Comparison of ENCODE assay signal across 11 mouse cellular contexts in the genomic region with DNA sequence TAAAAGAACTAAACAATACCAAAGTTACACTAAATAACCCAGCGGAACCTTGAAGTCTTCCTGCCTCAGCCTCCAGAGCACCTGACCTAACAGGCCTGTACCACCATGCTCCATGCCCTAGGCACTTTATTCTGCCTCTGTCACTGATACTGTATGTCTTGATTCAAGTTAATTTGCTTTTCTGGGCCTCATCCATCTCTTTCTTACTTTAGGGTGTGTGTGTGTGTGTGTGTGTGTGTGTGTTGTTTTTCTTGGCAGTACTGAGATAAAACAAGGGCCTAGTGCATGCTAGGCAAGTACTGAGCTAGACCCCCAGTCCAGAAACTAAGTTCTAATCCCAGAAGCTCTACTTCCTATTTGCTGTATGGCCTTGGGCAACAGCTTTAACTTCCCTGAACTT. TPM values are rescaled to one million over a fixed set of nuclear protein-coding genes. Genes with fewer than 3 reads are reported as not detected.
DNase-seq lines count a peak whose midpoint lies in the region; ATAC-seq and TF ChIP-seq lines count a peak whose summit lies in the region.
"Had no signal": no experiment of that assay in that cellular context is flagged by ENCODE, and none has a peak within 500 bp of the region (broad histone marks: within the 10 kb centered on the region; RNA-seq: fewer than 3 reads in every experiment).

No protein-coding gene starts in this region.

- no peak overlapping the region for H3K4me2 ChIP-seq in hindbrain, embryonic 12.5 days (replicated peaks)
- no peak overlapping the region for H3K4me2 ChIP-seq in hindbrain, embryonic 16.5 days (ENCODE audit: low read length)
- peak overlapping the region; percentile 73 for H3K4me2 ChIP-seq in liver, embryonic 12.5 days

- DNase-seq in MEL (ENCODE audit: low read depth, low spot score), result peak; percentile 30
- no peak for DNase-seq in right cerebral cortex, postnatal 25 days
- no peak for DNase-seq in spleen, adult 18-20 months
- DNase-seq: cerebellum, adult 18-20 months; embryo, embryonic 11 days; lung, embryonic 14.5 days; right cerebral cortex, postnatal 4 days had no signal

- peaks cover 3% of the 10 kb centered on the region; the same call in 1 of the 2 replicates for H3K4me1 ChIP-seq in hindbrain, embryonic 12.5 days
- peaks cover 3% of the 10 kb centered on the region for H3K4me1 ChIP-seq in hindbrain, embryonic 16.5 days (ENCODE audit: control insufficient read depth, insufficient read depth, low read depth, low read length)
- H3K4me1 ChIP-seq in MEL (ENCODE audit: control insufficient read depth in 1 of 2, insufficient read depth in 2 of 2, low read length in 2 of 2), result peaks cover 17 to 28% of the 10 kb centered on the region in 2 experiments
- no peaks in the 10 kb centered on the region for H3K4me1 ChIP-seq in brown adipose tissue, adult 24 weeks (ENCODE audit: control insufficient read depth, insufficient read depth, insufficient read length, low read length)
- H3K4me1 ChIP-seq in liver, embryonic 12.5 days, result peaks cover 58% of the 10 kb centered on the region

- no peak for ATAC-seq in hindbrain, embryonic 12.5 days (ENCODE audit: low FRiP score)
- ATAC-seq in hindbrain, embryonic 16.5 days, result no peak
- no peak for ATAC-seq in liver, embryonic 12.5 days

- TF ChIP-seq RAD21 in MEL (IDR thresholded peaks at IDR 0.05; ENCODE audit: low read depth, low read length), result no peak

- no peaks in the 10 kb centered on the region; the same call in 1 of the 2 replicates for H3K36me3 ChIP-seq in hindbrain, embryonic 12.5 days
- H3K36me3 ChIP-seq in hindbrain, embryonic 16.5 days (ENCODE audit: control insufficient read depth, insufficient read depth, low read length), result no peaks in the 10 kb centered on the region
- peaks cover 0 to 28% of the 10 kb centered on the region in 2 experiments; a peak in 2 of 4 replicates for H3K36me3 ChIP-seq in MEL (ENCODE audit: control insufficient read depth in 1 of 2, insufficient read depth in 2 of 2, low read length in 2 of 2)
- H3K36me3 ChIP-seq in liver, embryonic 12.5 days, result peaks cover 31% of the 10 kb centered on the region

- peaks cover 3% of the 10 kb centered on the region; the same call in 1 of the 2 replicates for H3K79me2 ChIP-seq in MEL (ENCODE audit: control insufficient read depth, insufficient read depth, low read length, poor library complexity)

- no peak overlapping the region for H3K9ac ChIP-seq in hindbrain, embryonic 12.5 days
- no peak overlapping the region for H3K9ac ChIP-seq in hindbrain, embryonic 16.5 days (ENCODE audit: low read depth, low read length)
- no peak overlapping the region for H3K9ac ChIP-seq in MEL (ENCODE audit: control insufficient read depth, low read depth, low read length, poor library complexity, severe bottlenecking)
- H3K9ac ChIP-seq in liver, embryonic 12.5 days, result peak overlapping the region; percentile 92

- no peak for TF ChIP-seq POLR2A in MEL (IDR thresholded peaks at IDR 0.05; ENCODE audit: control insufficient read depth in 1 of 2, insufficient read depth in 1 of 2, low read depth in 1 of 2, low read length in 2 of 2, poor library complexity in 1 of 2)

- TF ChIP-seq CTCF in MEL (IDR thresholded peaks at IDR 0.05 in 2 of 3, conservative IDR thresholded peaks at IDR 0.05 in 1 of 3; ENCODE audit: control insufficient read depth in 1 of 3, insufficient read depth in 1 of 3, low read depth in 2 of 3, low read length in 3 of 3, poor library complexity in 1 of 3, severe bottlenecking in 1 of 3), result no peak

- no peak for TF ChIP-seq EP300 in MEL (IDR thresholded peaks at IDR 0.05; ENCODE audit: low read depth in 1 of 2, low read length in 2 of 2)

- H3K27me3 ChIP-seq in hindbrain, embryonic 12.5 days, result no peaks in the 10 kb centered on the region
- H3K27me3 ChIP-seq in hindbrain, embryonic 16.5 days (replicated peaks; ENCODE audit: control insufficient read depth, insufficient read depth, low read length), result no peaks in the 10 kb centered on the region
- no peaks in the 10 kb centered on the region for H3K27me3 ChIP-seq in MEL (ENCODE audit: control insufficient read depth in 1 of 2, insufficient read depth in 2 of 2, low read length in 2 of 2)
- H3K27me3 ChIP-seq in liver, embryonic 12.5 days (replicated peaks), result no peaks in the 10 kb centered on the region

- H3K27ac ChIP-seq in hindbrain, embryonic 12.5 days, result no peak overlapping the region
- H3K27ac ChIP-seq in hindbrain, embryonic 16.5 days (ENCODE audit: low read depth, low read length), result no peak overlapping the region
- no peak overlapping the region for H3K27ac ChIP-seq in MEL (ENCODE audit: control insufficient read depth, low read depth, low read length)
- H3K27ac ChIP-seq in brown adipose tissue, adult 24 weeks (replicated peaks; ENCODE audit: low read depth, low read length), result no peak overlapping the region
- peak overlapping the region; percentile 96 for H3K27ac ChIP-seq in liver, embryonic 12.5 days

- H3K4me3 ChIP-seq in hindbrain, embryonic 12.5 days, result peak overlapping the region; percentile 87; the same call in 1 of the 2 replicates
- H3K4me3 ChIP-seq in hindbrain, embryonic 16.5 days (ENCODE audit: low read length), result no peak overlapping the region
- no peak overlapping the region for H3K4me3 ChIP-seq in MEL (ENCODE audit: control insufficient read depth in 1 of 2, insufficient read depth in 1 of 2, low read depth in 2 of 2, low read length in 2 of 2)
- H3K4me3 ChIP-seq in brown adipose tissue, adult 24 weeks (ENCODE audit: insufficient read depth, low read depth, low read length), result 0 out of 2 replicates have a peak overlapping the region, but pooled peaks have one; percentile 16
- peak overlapping the region; percentile 91 for H3K4me3 ChIP-seq in liver, embryonic 12.5 days

- 92% methylated on average over 1 of the region's 1 CpGs for WGBS in hindbrain, embryonic 12.5 days
- WGBS in hindbrain, embryonic 16.5 days, result 92% methylated on average over 1 of the region's 1 CpGs
- WGBS in liver, embryonic 12.5 days (ENCODE audit: insufficient replicate concordance), result 79% methylated on average over 1 of the region's 1 CpGs

- no peaks in the 10 kb centered on the region for H3K9me3 ChIP-seq in hindbrain, embryonic 12.5 days (replicated peaks)
- H3K9me3 ChIP-seq in hindbrain, embryonic 16.5 days (ENCODE audit: control insufficient read depth, low read length), result no peaks in the 10 kb centered on the region
- no peaks in the 10 kb centered on the region for H3K9me3 ChIP-seq in MEL (replicated peaks; ENCODE audit: insufficient read depth, low read length)
- no peaks in the 10 kb centered on the region for H3K9me3 ChIP-seq in liver, embryonic 12.5 days (replicated peaks)

TF ChIP-seq in MEL, 35 proteins besides CTCF, POLR2A, EP300 and RAD21 (continues in another document):
- TF ChIP-seq MEF2A (IDR thresholded peaks at IDR 0.05; ENCODE audit: extremely low read depth, insufficient replicate concordance, low read depth, low read length, poor library complexity, severe bottlenecking), result no peak
- no peak for TF ChIP-seq RCOR1 (IDR thresholded peaks at IDR 0.05; ENCODE audit: low read depth, low read length)
- TF ChIP-seq TBP (IDR thresholded peaks at IDR 0.05; ENCODE audit: low read depth, low read length), result no peak
- TF ChIP-seq CHD2 (IDR thresholded peaks at IDR 0.05; ENCODE audit: low read length), result no peak
- TF ChIP-seq ETS1 (IDR thresholded peaks at IDR 0.05; ENCODE audit: low read depth, low read length), result no peak
- no peak for TF ChIP-seq E2F4 (IDR thresholded peaks at IDR 0.05; ENCODE audit: borderline replicate concordance, low read depth, low read length)
- no peak for TF ChIP-seq ZC3H11A (IDR thresholded peaks at IDR 0.05; ENCODE audit: low read depth, low read length)
- no peak for TF ChIP-seq POLR2AphosphoS2 (IDR thresholded peaks at IDR 0.05; ENCODE audit: low read length)
- no peak for TF ChIP-seq GABPA (IDR thresholded peaks at IDR 0.05; ENCODE audit: low read depth, low read length)
- no peak for TF ChIP-seq NELFE (IDR thresholded peaks at IDR 0.05; ENCODE audit: low read depth, low read length)
- TF ChIP-seq BHLHE40 (IDR thresholded peaks at IDR 0.05; ENCODE audit: borderline replicate concordance, low read depth, low read length), result no peak
- TF ChIP-seq KAT2A (conservative IDR thresholded peaks at IDR 0.05; ENCODE audit: low read depth, low read length), result no peak
- no peak for TF ChIP-seq MAZ (IDR thresholded peaks at IDR 0.05; ENCODE audit: low read depth, low read length)
- TF ChIP-seq CHD1 (IDR thresholded peaks at IDR 0.05; ENCODE audit: low read depth, low read length), result no peak

RNA-seq across cellular contexts. Expression of gene March2, which starts 1.2 kb away (rescaled TPM):
- polyA plus RNA-seq in hindbrain, embryonic 12.5 days (2016; fragmentation: Nextera tagmentation; extraction: Ambion mirVana), result 53.4 and 54.6 TPM in 2 replicates
- polyA plus RNA-seq in hindbrain, embryonic 16.5 days (2015; fragmentation: Nextera tagmentation; extraction: Ambion mirVana), result 82.2 and 84.1 TPM in 2 replicates
- total RNA-seq in MEL (2012; rRNA removed), result 7.2 and 10.9 TPM in 2 replicates
- 10 to 100 TPM in 1 of 2 experiments, not detected in 1; 18.8 TPM for polyA plus RNA-seq in MEL (2012; ENCODE audit: insufficient read depth in 1 of 2, insufficient read length in 2 of 2, low read depth in 1 of 2, low replicate concordance in 2 of 2, missing spikeins in 1 of 2)
- polyA plus RNA-seq in brown adipose tissue, adult 24 weeks (2012; ENCODE audit: insufficient read depth, insufficient read length, missing spikeins), result 132 and 147 TPM in 2 replicates
- polyA plus RNA-seq in liver, embryonic 12.5 days (2016; fragmentation: Nextera tagmentation; extraction: Ambion mirVana), result 196 and 205 TPM in 2 replicates

RNA-seq across cellular contexts. Expression of gene Hnrnpm, which starts 30.6 kb away (rescaled TPM):
- polyA plus RNA-seq in hindbrain, embryonic 12.5 days (2016; fragmentation: Nextera tagmentation; extraction: Ambion mirVana), result 390 and 450 TPM in 2 replicates
- 161 and 194 TPM in 2 replicates for polyA plus RNA-seq in hindbrain, embryonic 16.5 days (2015; fragmentation: Nextera tagmentation; extraction: Ambion mirVana)
- total RNA-seq in MEL (2012; rRNA removed), result 203 and 224 TPM in 2 replicates
- 100 to 1,000 TPM; 420 to 473 TPM for polyA plus RNA-seq in MEL (2012; ENCODE audit: insufficient read depth in 1 of 2, insufficient read length in 2 of 2, low read depth in 1 of 2, low replicate concordance in 2 of 2, missing spikeins in 1 of 2)
- polyA plus RNA-seq in brown adipose tissue, adult 24 weeks (2012; ENCODE audit: insufficient read depth, insufficient read length, missing spikeins), result 130 and 183 TPM in 2 replicates
- polyA plus RNA-seq in liver, embryonic 12.5 days (2016; fragmentation: Nextera tagmentation; extraction: Ambion mirVana), result 222 and 242 TPM in 2 replicates

RNA-seq across cellular contexts. Expression of gene Rab11b, which starts 43.1 kb away (rescaled TPM):
- polyA plus RNA-seq in hindbrain, embryonic 12.5 days (2016; fragmentation: Nextera tagmentation; extraction: Ambion mirVana), result 404 and 415 TPM in 2 replicates
- polyA plus RNA-seq in hindbrain, embryonic 16.5 days (2015; fragmentation: Nextera tagmentation; extraction: Ambion mirVana), result 481 and 517 TPM in 2 replicates
- 24.0 and 26.3 TPM in 2 replicates for total RNA-seq in MEL (2012; rRNA removed)
- 100 to 1,000 TPM in 1 of 2 experiments, not detected in 1; 105 TPM for polyA plus RNA-seq in MEL (2012; ENCODE audit: insufficient read depth in 1 of 2, insufficient read length in 2 of 2, low read depth in 1 of 2, low replicate concordance in 2 of 2, missing spikeins in 1 of 2)
- 73.4 and 85.4 TPM in 2 replicates for polyA plus RNA-seq in brown adipose tissue, adult 24 weeks (2012; ENCODE audit: insufficient read depth, insufficient read length, missing spikeins)
- 147 and 169 TPM in 2 replicates for polyA plus RNA-seq in liver, embryonic 12.5 days (2016; fragmentation: Nextera tagmentation; extraction: Ambion mirVana)

Comparison
In these comparisons a context has a peak if more than half of its experiments do, and no peak if none do; other contexts are left out.
1. H3K4me3 ChIP-seq: peak in hindbrain, embryonic 12.5 days (single experiment), brown adipose tissue, adult 24 weeks (single experiment) and liver, embryonic 12.5 days (single experiment); none in hindbrain, embryonic 16.5 days (single experiment) and MEL (0 of 2).